Mouse (Mus musculus): ENCODE measurements around the gene Mrtfb.

The Mrtfb gene

GRCm38 (mm10) chr16:13351268-13351667, 95.0 kb downstream of the Mrtfb start:
- no peak for DNase-seq (ENCODE audit: low spot score)

GRCm38 (mm10) chr16:13353927-13354326, 97.6 kb downstream of the Mrtfb start:
- DNase-seq (ENCODE audit: low spot score): no peak

- no peak for DNase-seq (ENCODE audit: low spot score)
Measured at GRCm38 (mm10) chr16:13354431-13354830, 98.2 kb downstream of the Mrtfb start.

GRCm38 (mm10) chr16:13357806-13358679, 101.8 kb downstream of the Mrtfb start:
- DNase-seq (ENCODE audit: low spot score): peak; percentile 22

GRCm38 (mm10) chr16:13358741-13359140, 102.5 kb downstream of the Mrtfb start:
- DNase-seq (ENCODE audit: low spot score): no peak

GRCm38 (mm10) chr16:13359405-13359858, 103.2 kb downstream of the Mrtfb start:
- DNase-seq (ENCODE audit: low spot score): no peak

GRCm38 (mm10) chr16:13360208-13360607, 103.9 kb downstream of the Mrtfb start:
- DNase-seq (ENCODE audit: low spot score): no peak

GRCm38 (mm10) chr16:13360835-13361234, 104.6 kb downstream of the Mrtfb start:
- DNase-seq (ENCODE audit: low spot score): no peak

- no peak for DNase-seq (ENCODE audit: low spot score)
Measured at GRCm38 (mm10) chr16:13363141-13363540, 106.9 kb downstream of the Mrtfb start.

GRCm38 (mm10) chr16:13364145-13364544, 107.9 kb downstream of the Mrtfb start:
- DNase-seq (ENCODE audit: low spot score): no peak

- DNase-seq (ENCODE audit: low spot score): no peak
Measured at GRCm38 (mm10) chr16:13366256-13366655, 110.0 kb downstream of the Mrtfb start.

GRCm38 (mm10) chr16:13366802-13367465, 110.7 kb downstream of the Mrtfb start:
- DNase-seq (ENCODE audit: low spot score): no peak

GRCm38 (mm10) chr16:13367466-13367856, 111.2 kb downstream of the Mrtfb start:
- DNase-seq (ENCODE audit: low spot score): no peak

GRCm38 (mm10) chr16:13368645-13369044, 112.4 kb downstream of the Mrtfb start:
- DNase-seq (ENCODE audit: low spot score): no peak

GRCm38 (mm10) chr16:13371740-13372287, 115.5 kb downstream of the Mrtfb start:
- peak; percentile 44 for DNase-seq (ENCODE audit: low spot score)

GRCm38 (mm10) chr16:13372899-13373533, 116.7 kb downstream of the Mrtfb start:
- DNase-seq (ENCODE audit: low spot score): no peak

GRCm38 (mm10) chr16:13376947-13377486, 120.7 kb downstream of the Mrtfb start:
- no peak for DNase-seq (ENCODE audit: low spot score)

- no peak for DNase-seq (ENCODE audit: low spot score)
Measured at GRCm38 (mm10) chr16:13378157-13378556, 121.9 kb downstream of the Mrtfb start.

GRCm38 (mm10) chr16:13379865-13380264, 123.6 kb downstream of the Mrtfb start:
- DNase-seq (ENCODE audit: low spot score): no peak

GRCm38 (mm10) chr16:13381771-13382170, 125.5 kb downstream of the Mrtfb start:
- DNase-seq (ENCODE audit: low spot score): no peak

- DNase-seq (ENCODE audit: low spot score): no peak
Measured at GRCm38 (mm10) chr16:13387306-13387705, 131.0 kb downstream of the Mrtfb start.

- DNase-seq (ENCODE audit: low spot score): no peak
Measured at GRCm38 (mm10) chr16:13400375-13400774, 144.1 kb downstream of the Mrtfb start.

All from ovary, postnatal 10 days (tissue).